21 mouse cellular contexts compared by ENCODE assay signal in the genomic region with DNA sequence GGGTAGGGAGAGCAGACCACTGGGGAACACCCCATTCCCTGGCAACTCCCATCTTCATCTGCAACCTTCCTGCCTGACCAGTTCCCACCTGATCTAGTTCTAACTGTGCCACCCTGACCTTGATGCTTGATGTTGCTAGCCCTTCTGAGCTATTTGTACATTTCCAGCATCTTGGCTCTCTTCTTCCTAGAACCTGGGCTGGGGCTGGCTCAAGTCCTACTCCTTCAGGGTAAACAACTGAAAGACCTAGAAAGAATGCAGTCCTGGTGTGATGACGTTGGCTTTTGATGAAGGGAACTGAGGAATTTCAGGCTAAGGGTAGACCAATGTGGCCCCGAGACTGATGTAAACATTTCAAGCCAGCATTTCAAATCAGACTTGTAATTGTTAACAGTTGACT.
"Had no signal": no experiment of that assay in that cellular context is flagged by ENCODE, and none has a peak within 500 bp of the region (broad histone marks: within the 10 kb centered on the region; RNA-seq: fewer than 3 reads in every experiment).

No protein-coding gene starts in this region.

- H3K27ac ChIP-seq: hindbrain, embryonic 15.5 days; intestine, embryonic 15.5 days; left cerebral cortex, adult 2 months; limb, embryonic 12.5 days; limb, embryonic 15.5 days; liver, embryonic 14.5 days; macrophage; midbrain, embryonic 12.5 days; midbrain, embryonic 15.5 days; neural tube, embryonic 12.5 days; neural tube, embryonic 15.5 days had no signal

- H3K36me3 ChIP-seq: hindbrain, embryonic 15.5 days; intestine, embryonic 15.5 days; limb, embryonic 12.5 days; limb, embryonic 15.5 days; midbrain, embryonic 12.5 days; midbrain, embryonic 15.5 days; neural tube, embryonic 12.5 days; neural tube, embryonic 15.5 days had no signal

- H3K9ac ChIP-seq: hindbrain, embryonic 15.5 days; intestine, embryonic 15.5 days; limb, embryonic 12.5 days; limb, embryonic 15.5 days; liver, embryonic 14.5 days; liver, postnatal 0 days; lung, embryonic 14.5 days; midbrain, embryonic 12.5 days; midbrain, embryonic 15.5 days; neural tube, embryonic 12.5 days; neural tube, embryonic 15.5 days had no signal

- H3K27me3 ChIP-seq: hindbrain, embryonic 15.5 days; intestine, embryonic 15.5 days; limb, embryonic 12.5 days; midbrain, embryonic 12.5 days; midbrain, embryonic 15.5 days; neural tube, embryonic 12.5 days; neural tube, embryonic 15.5 days had no signal

- H3K4me2 ChIP-seq: hindbrain, embryonic 15.5 days; intestine, embryonic 15.5 days; limb, embryonic 12.5 days; limb, embryonic 15.5 days; liver, embryonic 11.5 days; lung, embryonic 14.5 days; midbrain, embryonic 12.5 days; midbrain, embryonic 15.5 days; neural tube, embryonic 12.5 days; neural tube, embryonic 15.5 days had no signal

- H3K4me3 ChIP-seq: hindbrain, embryonic 15.5 days; intestine, embryonic 15.5 days; left cerebral cortex, adult 2 months; limb, embryonic 12.5 days; limb, embryonic 15.5 days; midbrain, embryonic 12.5 days; midbrain, embryonic 15.5 days; neural tube, embryonic 12.5 days; neural tube, embryonic 15.5 days had no signal

- DNase-seq: layer of hippocampus, postnatal 36 days; left cerebral cortex, postnatal 4 days; liver, postnatal 0 days; lung, embryonic 14.5 days; right cerebral cortex, adult 18-20 months; right cerebral cortex, postnatal 14 days; right cerebral cortex, postnatal 4 days; thymus, adult 18-20 months; thymus, postnatal 36 days had no signal

- ATAC-seq: intestine, embryonic 15.5 days; liver, postnatal 0 days; midbrain, embryonic 15.5 days had no signal

- H3K9me3 ChIP-seq: hindbrain, embryonic 15.5 days; intestine, embryonic 15.5 days; limb, embryonic 12.5 days; limb, embryonic 15.5 days; midbrain, embryonic 12.5 days; midbrain, embryonic 15.5 days; neural tube, embryonic 12.5 days; neural tube, embryonic 15.5 days had no signal

- H3K4me1 ChIP-seq: hindbrain, embryonic 15.5 days; intestine, embryonic 15.5 days; midbrain, embryonic 15.5 days; neural tube, embryonic 12.5 days had no signal
